Mouse (Mus musculus): Measurements from ENCODE around the gene Tmem131l. TPM values are rescaled to one million over a fixed set of nuclear protein-coding genes. Genes with fewer than 3 reads are reported as not detected.
"Not testable (repeated sequence)": the region's sequence is repeated elsewhere in the genome, so short reads cannot be mapped to it uniquely, and the experiment has no call there.

Gene Tmem131l
- polyA plus RNA-seq, 1 experiment = 13.2 TPM

DNA sequence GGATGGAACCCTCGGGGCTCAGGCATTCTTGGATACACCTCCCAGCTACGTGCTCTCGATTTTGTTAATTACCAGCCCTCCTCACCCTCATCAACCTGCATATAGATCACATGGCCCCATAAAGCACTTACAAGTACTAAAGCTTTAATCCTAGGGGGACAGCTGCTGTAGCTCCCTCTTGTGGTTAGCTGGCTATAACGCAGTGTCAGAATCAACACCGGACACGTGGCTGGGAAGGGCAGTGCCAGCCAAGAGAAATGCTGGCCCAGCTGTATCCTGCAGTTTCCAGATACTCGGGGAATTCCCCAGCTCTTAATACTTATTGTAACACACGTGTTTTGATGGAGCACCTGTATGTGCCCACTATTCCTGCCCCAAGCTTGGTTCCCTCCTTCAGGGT, 140.4 kb downstream of the Tmem131l start:
- WGBS = 30% methylated on average over 8 of the region's 8 CpGs
- Histone ChIP-seq H3K4me1 (ENCODE audit: control insufficient read depth, insufficient read depth, insufficient read length, low read length) (no peaks in the 10 kb centered on the region), H3K36me3 (ENCODE audit: control insufficient read depth, insufficient read depth, low read length) (peaks cover 6% of the 10 kb centered on the region; the same call in 1 of the 2 replicates), H3K27ac (ENCODE audit: insufficient read depth, low read depth, low read length) (no peak overlapping the region), H3K4me3 (ENCODE audit: low read depth, low read length) (no peak overlapping the region), H3K27me3 (ENCODE audit: control insufficient read depth, insufficient read depth, low read length) (no peaks in the 10 kb centered on the region)
- TF ChIP-seq POLR2A (IDR thresholded peaks at IDR 0.05; ENCODE audit: low read depth, low read length) (no peak), CTCF (IDR thresholded peaks at IDR 0.05; ENCODE audit: extremely low read depth, insufficient read length, insufficient replicate concordance, low read depth, low read length) (peak; percentile 65; the same call in 1 of the 2 replicates)

DNA sequence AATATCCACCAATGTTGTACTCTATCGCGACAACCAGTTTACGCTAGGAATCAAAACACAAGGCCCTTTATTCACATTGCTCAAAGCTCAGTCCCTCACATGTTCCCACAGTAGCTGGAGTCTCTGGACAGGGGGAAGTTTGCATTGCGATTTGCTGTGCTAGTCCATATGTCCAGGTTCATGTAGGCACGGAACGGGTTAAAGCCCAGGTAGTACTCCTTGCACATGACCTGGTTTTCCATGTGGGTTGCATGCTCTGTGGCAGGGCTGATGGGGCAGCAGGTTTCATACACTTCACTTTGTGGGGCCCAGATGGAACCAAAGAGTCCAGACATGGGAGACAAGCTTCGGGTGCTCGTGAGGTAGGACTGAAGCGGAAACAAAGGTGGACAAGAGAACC, 141.7 kb downstream of the Tmem131l start:
- H3K27ac ChIP-seq (ENCODE audit: insufficient read depth, low read depth, low read length) = no peak overlapping the region
- no peak for TF ChIP-seq CTCF (IDR thresholded peaks at IDR 0.05; ENCODE audit: extremely low read depth, insufficient read length, insufficient replicate concordance, low read depth, low read length)
- no peak for TF ChIP-seq POLR2A (IDR thresholded peaks at IDR 0.05; ENCODE audit: low read depth, low read length)
- peaks cover 5% of the 10 kb centered on the region; the same call in 1 of the 2 replicates for H3K36me3 ChIP-seq (ENCODE audit: control insufficient read depth, insufficient read depth, low read length)
- H3K27me3 ChIP-seq (ENCODE audit: control insufficient read depth, insufficient read depth, low read length) = no peaks in the 10 kb centered on the region
- WGBS = 96% methylated on average over 9 of the region's 9 CpGs
- H3K4me3 ChIP-seq (ENCODE audit: low read depth, low read length) = no peak overlapping the region
- H3K4me1 ChIP-seq (ENCODE audit: control insufficient read depth, insufficient read depth, insufficient read length, low read length) = no peaks in the 10 kb centered on the region

DNA sequence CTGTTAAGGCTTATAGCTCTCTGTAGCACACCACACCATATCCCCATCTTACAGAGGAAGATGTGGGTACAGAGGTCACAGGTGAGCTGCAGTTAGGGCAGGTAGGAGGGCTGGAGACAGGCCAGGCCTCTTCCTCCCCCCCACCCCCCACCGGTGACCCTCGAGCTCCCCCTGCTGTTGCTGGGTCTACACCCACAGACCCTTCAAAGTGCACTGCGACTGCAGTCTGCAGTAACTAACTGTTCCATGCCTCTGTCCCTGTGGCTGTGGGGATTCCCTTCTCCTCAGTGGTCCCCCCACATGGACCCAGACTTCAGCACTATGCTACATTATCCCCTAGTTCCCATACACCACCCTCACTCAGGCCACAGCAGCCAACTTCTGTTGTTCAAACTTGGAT, 144.2 kb downstream of the Tmem131l start:
- H3K27me3 ChIP-seq (ENCODE audit: control insufficient read depth, insufficient read depth, low read length) = no peaks in the 10 kb centered on the region
- H3K27ac ChIP-seq (ENCODE audit: insufficient read depth, low read depth, low read length) = no peak overlapping the region
- H3K4me3 ChIP-seq (ENCODE audit: low read depth, low read length) = no peak overlapping the region
- H3K4me1 ChIP-seq (ENCODE audit: control insufficient read depth, insufficient read depth, insufficient read length, low read length) = peaks cover 3% of the 10 kb centered on the region; the same call in 1 of the 2 replicates
- 34% methylated on average over 3 of the region's 3 CpGs for WGBS
- TF ChIP-seq CTCF (IDR thresholded peaks at IDR 0.05; ENCODE audit: extremely low read depth, insufficient read length, insufficient replicate concordance, low read depth, low read length) = peak; percentile 22; the same call in 1 of the 2 replicates
- TF ChIP-seq POLR2A (IDR thresholded peaks at IDR 0.05; ENCODE audit: low read depth, low read length) = no peak
- peaks cover 5% of the 10 kb centered on the region; the same call in 1 of the 2 replicates for H3K36me3 ChIP-seq (ENCODE audit: control insufficient read depth, insufficient read depth, low read length)

DNA sequence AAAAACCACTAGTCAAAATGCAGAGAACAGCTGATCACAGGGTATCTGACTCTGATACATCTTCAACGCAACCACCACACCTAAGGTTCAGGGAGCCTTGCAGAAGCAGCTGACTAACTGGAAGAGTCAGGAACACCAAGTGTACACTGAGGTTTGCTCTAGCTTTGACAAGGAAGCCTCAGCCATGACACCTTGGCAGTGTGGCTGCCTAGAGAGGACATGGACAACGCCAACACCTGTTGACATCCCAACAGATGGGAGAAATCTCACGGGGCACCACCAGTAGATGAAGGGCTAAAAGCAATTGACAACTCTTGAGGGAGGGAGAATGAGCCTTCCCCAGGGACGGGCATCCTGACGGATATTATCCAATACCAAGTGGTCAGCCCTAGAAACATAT, 144.9 kb downstream of the Tmem131l start:
- Histone ChIP-seq H3K27me3 (ENCODE audit: control insufficient read depth, insufficient read depth, low read length) (no peaks in the 10 kb centered on the region), H3K4me3 (ENCODE audit: low read depth, low read length) (no peak overlapping the region), H3K36me3 (ENCODE audit: control insufficient read depth, insufficient read depth, low read length) (peaks cover 5% of the 10 kb centered on the region; the same call in 1 of the 2 replicates), H3K27ac (ENCODE audit: insufficient read depth, low read depth, low read length) (no peak overlapping the region), H3K4me1 (ENCODE audit: control insufficient read depth, insufficient read depth, insufficient read length, low read length) (peaks cover 3% of the 10 kb centered on the region; the same call in 1 of the 2 replicates)
- WGBS = 96% methylated on average over 5 of the region's 5 CpGs
- TF ChIP-seq CTCF (IDR thresholded peaks at IDR 0.05; ENCODE audit: extremely low read depth, insufficient read length, insufficient replicate concordance, low read depth, low read length) (no peak), POLR2A (IDR thresholded peaks at IDR 0.05; ENCODE audit: low read depth, low read length) (no peak)

DNA sequence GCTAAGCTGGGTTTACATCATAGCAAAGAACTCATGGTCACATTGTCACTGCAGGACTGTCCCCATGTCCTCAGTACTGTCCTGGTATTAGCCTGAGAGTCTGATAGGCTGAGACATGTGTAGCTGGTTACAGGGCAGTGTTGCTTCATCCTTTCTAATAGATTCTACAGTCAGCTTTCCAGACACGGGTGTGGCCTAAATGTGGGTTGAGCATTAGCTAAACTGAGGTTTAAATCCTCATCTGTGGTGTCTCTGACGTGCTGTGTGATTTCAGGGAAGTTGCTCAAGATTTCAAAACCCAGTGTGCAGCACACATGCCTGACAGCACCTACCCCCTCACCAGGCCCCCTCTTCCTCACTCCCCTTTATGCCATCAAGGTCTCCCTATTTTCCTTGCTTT, 154.8 kb downstream of the Tmem131l start:
- WGBS = 50% methylated on average over 2 of the region's 2 CpGs
- Histone ChIP-seq H3K27me3 (ENCODE audit: control insufficient read depth, insufficient read depth, low read length) (0 out of 2 replicates have a peak, but pooled peaks cover 4% of the 10 kb centered on the region), H3K36me3 (ENCODE audit: control insufficient read depth, insufficient read depth, low read length) (no peaks in the 10 kb centered on the region), H3K4me3 (ENCODE audit: low read depth, low read length) (no peak overlapping the region), H3K27ac (ENCODE audit: insufficient read depth, low read depth, low read length) (no peak overlapping the region), H3K4me1 (ENCODE audit: control insufficient read depth, insufficient read depth, insufficient read length, low read length) (no peaks in the 10 kb centered on the region)
- TF ChIP-seq POLR2A (IDR thresholded peaks at IDR 0.05; ENCODE audit: low read depth, low read length) (no peak), CTCF (IDR thresholded peaks at IDR 0.05; ENCODE audit: extremely low read depth, insufficient read length, insufficient replicate concordance, low read depth, low read length) (no peak)

DNA sequence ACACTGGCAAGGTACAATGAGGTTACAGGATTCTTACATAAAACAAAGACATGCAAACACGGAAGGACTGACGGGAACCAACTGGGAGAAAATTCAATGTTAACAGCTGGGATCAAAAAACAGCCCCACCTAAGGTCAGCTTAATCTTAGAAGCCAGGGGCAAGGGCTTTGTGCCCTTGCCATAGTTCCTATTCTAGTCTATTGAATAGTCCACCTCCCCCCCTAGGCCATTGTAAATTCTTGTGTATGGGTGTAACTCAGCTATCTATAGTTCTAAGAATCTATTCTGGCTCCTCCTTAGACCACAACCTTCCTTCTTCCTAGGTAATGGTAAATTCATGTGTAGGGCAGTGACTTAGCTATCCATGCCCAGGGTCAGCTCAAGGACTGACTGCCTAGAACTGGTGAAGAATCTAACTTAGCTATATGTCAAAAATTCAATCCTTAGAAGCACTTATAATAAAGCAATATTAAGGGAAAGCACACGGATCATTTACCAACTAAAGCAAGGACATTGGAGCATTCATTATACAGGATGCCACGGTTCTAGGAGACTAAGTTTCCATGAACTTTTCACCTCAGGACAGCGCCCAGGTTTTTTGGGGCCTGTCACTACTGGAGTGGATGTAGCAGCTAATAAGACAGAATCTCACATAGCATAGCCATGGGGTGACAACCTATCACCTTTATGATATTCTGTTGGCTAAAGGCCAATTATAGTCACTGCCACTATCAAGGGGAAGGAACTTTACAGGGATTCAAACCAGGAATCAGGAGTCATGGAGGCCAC, 160.5 kb downstream of the Tmem131l start:
- not testable (repeated sequence) for H3K27me3 ChIP-seq (ENCODE audit: control insufficient read depth, insufficient read depth, low read length); H3K36me3 ChIP-seq (ENCODE audit: control insufficient read depth, insufficient read depth, low read length); H3K4me1 ChIP-seq (ENCODE audit: control insufficient read depth, insufficient read depth, insufficient read length, low read length); H3K27ac ChIP-seq (ENCODE audit: insufficient read depth, low read depth, low read length); H3K4me3 ChIP-seq (ENCODE audit: low read depth, low read length)
- WGBS = 91% methylated on average over 5 of the region's 5 CpGs

DNA sequence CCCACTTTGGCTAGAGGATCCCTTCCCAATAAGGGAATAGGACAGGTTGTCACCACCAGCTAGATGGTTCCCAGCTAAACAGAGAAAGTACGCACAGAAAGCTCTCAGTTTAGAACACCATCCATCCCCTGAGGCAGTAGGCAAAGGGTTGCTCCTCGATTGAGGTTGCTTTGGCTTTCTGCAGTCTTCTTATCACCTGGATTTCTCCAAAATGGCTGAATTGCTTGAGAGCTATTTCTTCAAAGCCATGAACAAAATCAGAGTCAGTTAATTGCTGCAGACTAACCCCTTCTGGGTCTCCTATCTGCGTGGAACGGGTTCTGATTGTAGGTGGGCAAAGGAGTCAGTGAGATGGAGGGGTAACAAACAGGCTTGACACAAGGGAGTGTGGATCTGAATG, 161.2 kb downstream of the Tmem131l start:
- Histone ChIP-seq H3K27me3 (ENCODE audit: control insufficient read depth, insufficient read depth, low read length) (no peaks in the 10 kb centered on the region), H3K36me3 (ENCODE audit: control insufficient read depth, insufficient read depth, low read length) (no peaks in the 10 kb centered on the region), H3K27ac (ENCODE audit: insufficient read depth, low read depth, low read length) (no peak overlapping the region), H3K4me1 (ENCODE audit: control insufficient read depth, insufficient read depth, insufficient read length, low read length) (no peaks in the 10 kb centered on the region), H3K4me3 (ENCODE audit: low read depth, low read length) (no peak overlapping the region)
- TF ChIP-seq CTCF (IDR thresholded peaks at IDR 0.05; ENCODE audit: extremely low read depth, insufficient read length, insufficient replicate concordance, low read depth, low read length) (no peak), POLR2A (IDR thresholded peaks at IDR 0.05; ENCODE audit: low read depth, low read length) (no peak)
- WGBS = 94% methylated on average over 4 of the region's 4 CpGs
